Mouse (Mus musculus): ENCODE results near the gene Rapgef3.
A peak's percentile ranks its signal among the peaks of the same experiment; 100 is the strongest.

The Rapgef3 gene

DNA sequence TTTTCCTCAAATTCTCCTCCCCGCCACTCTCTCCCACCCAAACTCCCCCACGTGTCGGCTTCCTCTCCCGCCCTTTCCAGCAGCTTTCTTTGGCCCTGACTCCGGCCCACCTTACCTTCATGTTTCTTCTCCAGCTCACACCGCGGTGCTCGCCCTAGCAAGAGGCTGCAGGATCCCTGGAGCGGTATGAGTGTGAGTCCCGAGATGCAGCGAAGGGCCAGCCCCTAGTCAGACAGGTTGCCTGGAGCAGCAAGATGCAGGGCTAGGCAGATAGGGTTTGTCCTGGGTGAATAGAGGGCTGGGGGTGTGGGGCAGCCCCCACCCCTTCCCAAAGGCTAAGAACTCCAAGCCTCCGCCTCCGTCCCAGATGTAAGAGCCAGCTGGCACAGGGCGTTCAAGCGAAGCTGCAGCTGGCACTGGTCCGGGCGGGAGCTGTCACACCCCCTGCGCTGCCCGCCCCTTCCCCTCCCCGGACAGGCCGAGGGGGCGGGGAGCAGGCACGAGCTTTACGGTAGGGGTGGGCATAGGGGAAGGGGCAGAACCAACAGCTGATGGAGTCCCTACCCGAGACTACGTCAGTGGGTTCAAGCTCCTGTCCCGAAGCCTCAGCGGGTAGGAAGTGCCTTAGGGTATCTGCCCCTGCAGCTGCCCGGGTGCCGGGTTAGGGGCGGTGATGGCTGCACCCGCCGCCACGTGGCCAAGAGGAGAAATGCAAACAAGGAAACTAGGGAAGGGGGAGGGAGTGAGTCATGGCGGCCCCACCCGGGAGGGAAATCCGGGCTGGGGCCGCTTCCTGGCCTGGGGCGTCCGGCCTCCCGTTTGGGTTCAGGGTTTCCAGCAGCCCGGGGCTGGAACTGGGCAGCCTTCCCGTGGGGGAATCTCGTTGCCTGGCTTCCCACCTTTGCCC lies at the start of gene Rapgef3:
Gene Rapgef3 (minus strand): TSS at position 693 of the 907 bp plus-strand sequence.
- peak; percentile 87 for DNase-seq (ENCODE audit: low read depth, low spot score)

DNA sequence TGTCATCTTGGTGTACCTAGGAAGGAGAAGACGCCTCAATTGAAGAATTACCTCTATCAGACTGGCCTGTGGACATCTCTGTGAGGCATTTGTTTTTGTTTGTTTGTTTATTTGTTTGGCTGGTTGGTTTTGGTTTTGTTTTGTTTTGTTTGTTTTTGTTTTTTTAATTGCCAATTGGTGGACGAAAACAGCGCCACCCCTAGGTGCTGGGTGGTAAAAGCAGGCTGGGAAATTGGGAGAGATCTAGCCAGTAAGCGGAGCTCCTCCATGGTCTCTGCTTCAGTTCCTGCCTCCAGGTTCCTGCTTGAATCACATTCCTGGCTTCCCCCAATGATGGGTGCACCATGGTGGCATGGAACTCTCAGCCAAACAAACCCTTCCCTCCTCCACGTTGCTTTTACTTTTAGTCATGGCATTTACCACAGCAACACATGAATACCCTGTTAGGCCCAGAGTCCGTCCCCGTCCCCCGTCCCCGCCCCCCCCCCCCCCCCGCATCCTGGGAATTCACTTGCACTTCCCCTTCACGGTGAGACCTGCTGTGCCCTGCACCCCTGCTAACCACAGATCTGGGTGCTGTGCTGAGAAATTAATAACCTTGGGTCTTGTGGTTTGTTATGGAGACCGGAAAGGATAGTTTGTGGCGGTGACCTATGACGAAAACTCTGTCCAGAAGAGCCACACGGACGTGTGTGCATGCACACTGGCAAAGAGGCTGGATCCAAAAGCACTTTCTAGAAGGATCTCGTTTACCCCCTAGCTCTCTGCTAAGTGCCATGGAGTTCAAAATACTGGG lies 48.6 kb upstream of the Rapgef3 start:
- peak; percentile 32 for DNase-seq (ENCODE audit: low read depth, low spot score)

DNA sequence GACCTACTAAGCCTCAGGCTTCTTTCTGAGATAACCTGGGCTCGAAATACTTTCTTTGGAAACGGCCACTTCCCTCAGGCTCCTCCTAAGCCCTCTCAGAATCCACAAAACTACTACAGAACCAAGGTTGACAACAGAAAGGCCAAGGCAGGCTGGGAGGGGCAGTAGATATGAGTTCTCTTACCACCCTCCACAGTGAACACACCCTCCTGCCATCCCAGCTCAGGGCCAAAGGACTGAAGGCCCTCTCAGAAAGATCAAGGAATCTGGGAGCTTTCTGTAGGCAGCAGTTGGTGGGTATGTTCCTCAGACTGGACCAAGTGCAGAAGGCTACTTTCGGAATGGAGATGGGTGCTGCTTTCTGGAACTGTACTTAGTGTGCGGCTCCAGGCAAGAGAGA lies 47.5 kb upstream of the Rapgef3 start:
- DNase-seq (ENCODE audit: low read depth, low spot score), result no peak

DNA sequence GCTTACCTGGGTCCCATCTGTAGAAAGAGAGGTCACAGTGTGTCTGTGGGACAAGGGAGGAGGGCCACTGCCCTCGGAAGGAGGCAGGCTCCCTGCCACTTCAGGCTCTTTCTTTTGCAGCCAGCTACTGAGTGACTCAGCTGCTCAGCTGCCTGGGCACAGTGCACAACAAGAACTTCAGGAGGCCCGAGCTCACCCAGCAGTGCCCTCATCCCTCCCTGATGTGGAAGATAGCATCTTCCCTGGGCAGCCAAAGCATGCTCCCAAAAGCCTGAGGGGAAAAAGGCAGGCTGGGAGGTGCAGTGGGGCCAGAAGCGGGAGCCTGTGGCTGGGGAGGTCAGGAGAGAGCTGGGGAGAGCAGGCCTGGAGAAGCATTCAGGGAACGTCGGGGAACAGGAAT lies 46.9 kb upstream of the Rapgef3 start:
- no peak for DNase-seq (ENCODE audit: low read depth, low spot score)

DNA sequence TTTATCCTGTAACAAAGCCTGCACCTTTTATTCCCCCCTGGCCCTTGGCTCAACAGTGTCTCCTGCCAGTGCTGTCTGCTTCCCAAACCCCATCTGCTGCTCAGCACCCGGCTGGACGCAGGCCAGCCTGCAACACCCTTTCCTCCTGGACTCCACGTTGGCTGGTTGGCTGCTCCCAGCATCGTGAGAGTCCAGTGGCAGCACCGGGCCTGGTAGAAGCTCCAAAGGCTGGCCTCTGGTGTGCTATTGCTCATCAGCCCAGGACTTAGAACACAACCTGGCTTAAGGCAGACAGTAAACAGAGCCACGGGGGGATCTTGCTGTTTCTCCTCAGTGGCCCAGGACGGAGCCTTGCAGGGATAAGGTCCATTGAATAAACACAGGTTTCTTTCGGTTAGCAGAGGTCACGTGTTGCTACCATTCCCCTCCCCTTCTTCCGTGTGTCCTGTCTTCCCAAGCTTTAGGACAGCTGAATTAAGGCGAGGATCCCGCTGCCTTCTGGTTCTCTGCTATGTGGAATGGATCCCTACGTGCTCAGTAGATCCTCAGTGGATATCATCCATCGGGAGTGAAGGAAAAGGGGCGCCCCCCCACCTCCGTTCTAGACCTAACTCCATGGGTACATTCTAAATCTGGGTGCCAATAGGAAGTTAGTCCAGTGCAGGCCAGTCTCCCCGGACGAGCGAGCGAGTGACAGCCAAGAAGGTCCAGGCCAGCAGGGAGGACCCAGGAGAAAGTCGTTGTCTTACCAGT lies 45.9 kb upstream of the Rapgef3 start:
- DNase-seq (ENCODE audit: low read depth, low spot score), result no peak

DNA sequence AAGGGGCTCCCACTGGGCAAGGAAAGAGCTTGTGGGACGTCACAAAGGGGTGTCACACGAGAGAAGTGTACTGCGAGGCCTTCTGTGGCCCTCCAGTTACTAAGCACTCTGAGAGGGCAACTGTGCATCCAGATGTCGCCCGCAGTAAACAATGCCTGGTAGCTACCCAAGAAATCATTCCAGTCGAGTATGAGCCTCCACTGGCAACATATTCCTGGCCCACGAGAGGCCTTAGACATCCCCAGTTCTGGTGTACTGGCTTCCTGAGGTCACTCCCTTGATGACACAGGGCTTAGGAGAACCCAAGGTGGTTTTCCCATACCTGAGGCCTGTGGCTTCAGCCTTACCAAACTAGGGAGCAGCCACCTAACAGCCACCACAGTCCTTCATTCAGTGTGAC lies 45.1 kb upstream of the Rapgef3 start:
- no peak for DNase-seq (ENCODE audit: low read depth, low spot score)

DNA sequence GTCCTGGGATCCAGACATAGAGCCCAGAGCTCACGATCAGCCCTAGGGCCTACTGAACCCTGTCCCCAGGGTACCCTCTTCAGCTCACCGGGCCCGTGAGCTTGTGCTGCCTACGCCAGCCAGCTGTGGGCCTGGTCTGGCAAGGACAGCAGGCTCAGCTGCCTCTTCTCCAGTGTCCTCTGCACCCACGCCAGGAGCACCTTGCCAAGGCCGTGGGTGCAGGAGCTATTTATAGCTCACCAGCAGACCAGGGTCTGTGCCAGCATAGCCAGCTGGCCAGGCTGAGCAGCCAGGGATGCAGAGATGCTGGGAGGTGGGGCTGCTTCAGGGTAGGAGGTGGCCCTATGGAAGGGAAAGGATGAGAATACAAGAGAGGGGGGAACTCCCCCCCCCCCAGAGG lies 44.4 kb upstream of the Rapgef3 start:
- DNase-seq (ENCODE audit: low read depth, low spot score), result no peak

DNA sequence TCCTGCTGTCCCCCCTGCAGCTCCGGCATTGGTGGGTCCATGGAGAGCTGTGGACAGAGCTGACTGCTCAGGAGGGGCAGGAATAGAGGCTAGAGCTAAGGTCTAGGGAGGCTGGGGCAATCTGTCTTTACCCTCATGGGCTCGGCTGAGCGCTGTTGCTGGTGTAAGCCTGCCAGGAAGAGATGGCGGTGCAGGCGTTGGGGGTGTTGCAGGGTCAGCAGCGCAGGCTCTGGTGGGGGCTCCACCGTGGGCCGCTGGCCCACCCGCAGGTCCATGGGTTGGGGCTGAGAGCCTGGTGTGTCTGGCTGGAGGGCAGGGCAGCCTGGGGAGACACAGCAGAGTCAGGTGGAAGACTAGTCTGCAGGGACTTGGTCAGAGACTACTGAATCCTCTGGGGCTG lies 43.5 kb upstream of the Rapgef3 start:
- DNase-seq (ENCODE audit: low read depth, low spot score), result no peak

DNA sequence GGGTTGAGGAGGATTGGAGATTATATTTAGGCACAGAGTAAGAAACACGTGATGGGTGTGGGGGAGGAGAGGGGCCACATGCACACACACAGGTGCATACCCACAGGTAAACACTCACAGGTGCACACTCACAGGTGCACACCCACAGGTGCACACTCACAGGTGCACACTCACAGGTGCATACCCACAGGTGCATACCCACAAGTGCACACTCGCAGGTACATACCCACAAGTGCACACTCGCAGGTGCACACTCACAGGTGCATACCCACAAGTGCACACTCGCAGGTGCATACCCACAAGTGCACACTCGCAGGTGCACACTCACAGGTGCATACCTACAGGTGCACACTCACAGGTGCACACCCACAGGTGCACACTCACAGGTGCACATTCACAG lies 42.6 kb upstream of the Rapgef3 start:
- no peak for DNase-seq (ENCODE audit: low read depth, low spot score)

DNA sequence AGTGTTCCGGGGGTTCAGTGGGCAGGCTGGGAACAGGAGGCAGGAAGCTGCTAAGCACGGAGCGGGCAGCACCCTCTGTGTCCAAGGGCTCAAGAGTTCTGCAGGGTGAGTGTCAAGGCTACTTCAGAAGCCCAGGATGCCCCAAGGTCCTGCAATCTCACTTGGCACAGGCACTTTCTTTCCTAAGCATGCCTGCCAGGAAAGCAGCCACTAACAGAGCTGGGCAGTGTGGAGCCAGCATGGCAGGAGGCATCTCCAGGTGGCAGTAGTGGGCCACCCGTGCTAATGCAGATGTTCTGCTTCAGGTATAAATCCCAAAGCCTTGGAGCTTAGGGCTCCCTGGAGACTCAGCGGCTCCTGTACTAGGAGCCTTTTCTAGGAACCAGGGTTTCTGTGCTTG lies 42.2 kb upstream of the Rapgef3 start:
- DNase-seq (ENCODE audit: low read depth, low spot score), result no peak

DNA sequence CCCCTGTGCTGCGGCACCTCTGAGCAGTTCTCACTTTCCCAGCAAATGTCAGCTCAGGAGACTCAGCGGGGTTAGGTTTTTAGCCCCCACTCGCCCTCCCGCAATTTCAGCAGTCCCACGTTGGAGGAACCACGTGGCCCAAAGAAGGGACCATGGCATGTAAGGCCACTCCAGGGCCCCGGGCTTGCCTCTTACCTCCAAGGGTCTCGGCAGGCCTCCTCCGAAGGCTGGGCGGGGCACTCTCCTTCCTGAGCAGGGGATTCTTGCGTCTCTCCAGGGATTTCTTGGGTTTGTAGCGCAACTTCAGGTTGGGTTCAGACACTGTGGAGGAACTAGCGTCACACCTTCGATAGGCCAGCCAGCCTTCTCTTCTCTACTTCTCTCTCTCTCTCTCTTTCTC lies 41.4 kb upstream of the Rapgef3 start:
- no peak for DNase-seq (ENCODE audit: low read depth, low spot score)

DNA sequence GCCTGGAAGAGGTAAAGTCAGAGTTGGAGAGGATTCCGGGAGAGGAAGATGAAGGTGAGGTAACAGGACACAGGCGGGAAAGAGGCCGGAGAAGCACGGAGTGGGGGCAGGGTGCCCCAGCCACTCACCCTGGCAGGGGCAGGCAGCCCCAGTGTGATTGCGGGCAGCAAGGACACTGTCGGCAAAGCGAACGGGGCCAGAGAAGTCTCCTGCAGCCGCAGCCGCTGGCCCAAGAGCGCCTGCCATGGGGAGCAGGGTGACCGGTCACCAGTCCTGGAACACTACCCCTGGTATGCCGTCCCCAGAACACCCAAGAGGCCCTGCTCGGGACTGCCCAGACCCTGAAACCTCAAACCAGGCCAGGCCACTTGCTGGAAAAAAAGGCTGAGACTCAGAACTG lies 40.8 kb upstream of the Rapgef3 start:
- DNase-seq (ENCODE audit: low read depth, low spot score), result no peak

DNA sequence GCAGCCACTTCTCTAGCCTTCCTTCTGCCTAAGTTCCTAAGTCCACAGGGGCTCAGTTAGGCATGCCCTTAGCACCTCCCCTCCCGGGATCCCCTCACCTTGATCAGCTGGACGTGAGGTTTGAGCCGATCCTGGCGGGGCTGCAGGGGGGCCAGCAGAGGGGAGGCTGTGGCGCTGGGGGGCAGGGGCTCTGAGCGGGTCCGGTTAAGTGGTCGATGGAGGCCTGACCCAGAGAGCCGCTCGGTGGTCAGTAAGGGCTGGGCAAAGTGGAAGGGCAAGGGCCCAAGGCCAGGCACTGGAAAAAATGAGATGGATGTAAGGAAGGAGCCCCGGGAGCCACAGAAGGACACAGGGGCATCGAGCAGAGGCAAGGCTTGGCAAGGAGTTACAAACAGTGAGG lies 40.1 kb upstream of the Rapgef3 start:
- DNase-seq (ENCODE audit: low read depth, low spot score), result no peak

DNA sequence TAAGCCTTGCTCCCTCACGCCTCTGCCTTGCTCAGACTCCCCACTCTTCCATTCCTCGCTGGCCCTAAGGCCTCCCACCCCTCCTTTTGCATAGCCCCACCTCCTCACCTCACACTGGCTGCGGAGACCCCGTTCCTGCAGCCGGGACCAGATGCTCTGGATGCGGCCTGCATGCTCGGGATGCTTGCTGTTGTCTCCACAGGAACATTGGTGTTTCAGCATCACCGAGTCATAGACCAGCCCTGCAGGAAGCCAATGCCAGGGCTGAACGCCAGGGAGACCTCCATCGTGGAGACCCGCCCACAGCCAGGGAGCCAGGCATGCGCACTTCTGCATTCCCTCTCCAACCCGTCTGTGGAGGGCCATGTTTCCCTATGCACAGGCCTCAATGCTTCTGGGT lies 34.8 kb upstream of the Rapgef3 start:
- DNase-seq (ENCODE audit: low read depth, low spot score), result peak; percentile 86

DNA sequence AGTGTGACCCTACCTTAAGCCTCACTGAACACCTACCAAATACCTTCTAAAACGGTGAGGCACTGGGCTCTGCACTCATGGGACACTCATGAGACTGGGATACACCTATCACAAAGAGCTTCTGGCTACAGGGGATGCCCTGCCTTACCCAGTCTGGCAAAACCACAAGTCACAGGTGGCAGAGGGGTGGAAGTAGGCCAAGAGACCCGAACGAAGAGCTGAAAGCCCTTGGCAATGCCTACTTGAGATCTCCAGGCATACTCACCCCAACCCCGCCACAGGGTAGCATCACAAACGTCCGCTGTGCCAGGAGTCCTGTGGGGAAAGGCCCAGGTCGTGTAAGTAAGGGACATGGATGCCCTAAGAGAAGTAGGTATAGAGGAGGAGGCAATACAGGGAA lies 34.0 kb upstream of the Rapgef3 start:
- DNase-seq (ENCODE audit: low read depth, low spot score), result no peak

DNA sequence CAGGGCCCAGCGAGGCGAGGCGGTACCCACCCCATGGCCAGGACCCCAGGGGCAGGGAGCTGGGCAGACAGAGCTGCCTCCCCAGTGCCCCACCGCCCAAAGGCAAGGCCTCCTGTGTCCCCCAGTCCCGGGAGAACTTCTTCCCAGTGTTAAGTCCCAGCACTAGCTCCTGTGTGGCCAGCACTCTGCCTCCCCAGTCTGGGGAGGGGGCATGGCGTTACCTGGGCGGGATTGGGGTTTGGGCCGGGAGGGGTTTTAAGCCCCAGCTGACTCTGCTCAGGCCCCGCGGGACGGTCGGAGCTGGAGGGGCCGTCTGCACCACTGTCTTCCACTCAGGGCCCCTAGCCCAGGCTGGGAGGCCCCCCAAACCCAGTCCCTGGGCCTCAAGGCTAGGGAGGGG lies 33.1 kb upstream of the Rapgef3 start:
- no peak for DNase-seq (ENCODE audit: low read depth, low spot score)

DNA sequence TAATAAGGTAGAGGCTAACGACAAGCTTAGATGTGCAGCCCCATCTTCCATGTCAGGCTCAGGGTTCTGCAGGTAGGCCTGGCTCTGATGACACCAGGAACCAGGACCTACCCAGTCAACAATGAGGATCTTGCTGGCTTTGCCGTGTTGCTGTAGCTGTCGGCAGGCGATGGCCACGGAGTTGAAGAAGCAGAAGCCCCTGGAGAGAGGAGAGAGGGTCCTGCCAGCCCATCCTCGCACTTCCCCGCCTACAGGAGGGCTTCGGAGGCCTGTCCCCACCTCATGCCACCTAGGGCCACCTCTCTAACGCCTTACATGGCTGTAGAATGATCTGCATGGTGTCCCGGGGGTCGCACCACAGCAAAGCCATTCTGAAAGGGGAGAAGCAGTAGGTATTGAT lies 31.7 kb upstream of the Rapgef3 start:
- DNase-seq (ENCODE audit: low read depth, low spot score), result no peak

DNA sequence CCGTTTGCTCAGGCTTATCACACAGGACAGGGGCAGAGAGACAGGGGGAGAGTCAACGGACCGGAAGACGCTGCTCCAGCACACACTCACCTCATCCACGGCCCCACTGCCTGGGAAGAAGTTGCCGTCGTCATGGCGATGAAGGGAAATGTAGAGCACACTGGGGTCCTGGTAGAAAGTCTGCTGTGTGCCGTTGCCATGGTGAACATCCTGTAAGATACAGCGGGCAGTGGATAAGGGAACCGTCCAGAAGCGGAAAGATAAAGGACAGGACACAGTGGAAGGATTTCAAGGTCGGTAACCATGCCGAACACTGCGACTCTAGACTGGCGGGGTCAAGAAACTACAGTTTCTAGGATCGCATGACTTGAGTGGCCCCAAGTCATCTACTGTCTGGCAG lies 30.4 kb upstream of the Rapgef3 start:
- peak; percentile 81 for DNase-seq (ENCODE audit: low read depth, low spot score)

DNA sequence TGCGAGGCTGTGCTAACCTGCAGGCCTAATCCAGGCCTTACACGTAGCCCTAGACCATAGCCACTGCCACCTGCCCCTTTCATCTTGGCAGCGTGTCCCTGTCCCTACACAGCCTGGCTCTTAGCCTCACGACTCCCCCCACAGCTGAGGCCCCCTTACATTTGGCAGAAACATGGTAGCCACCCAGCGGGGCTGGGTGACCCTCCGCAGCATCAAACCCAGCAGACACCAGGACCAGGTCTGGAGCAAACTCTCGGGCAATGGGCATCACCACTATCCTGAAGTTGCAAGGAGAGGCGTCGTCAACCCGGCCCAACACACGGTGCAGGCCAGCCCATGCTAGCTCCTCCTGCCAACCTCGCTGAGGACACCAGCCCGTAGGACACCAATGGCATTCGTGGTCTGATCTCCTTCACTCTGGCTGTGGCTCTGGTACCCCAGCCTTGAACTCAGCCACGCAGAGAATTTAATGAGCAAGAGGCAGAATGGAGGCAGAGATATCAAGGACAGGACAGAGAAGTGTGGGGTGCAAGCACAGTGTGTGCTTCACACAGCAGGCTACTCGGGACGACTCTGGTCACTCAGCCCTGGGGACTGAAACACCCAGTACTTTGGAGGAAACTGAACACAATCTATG lies 29.0 kb upstream of the Rapgef3 start:
- no peak for DNase-seq (ENCODE audit: low read depth, low spot score)

DNA sequence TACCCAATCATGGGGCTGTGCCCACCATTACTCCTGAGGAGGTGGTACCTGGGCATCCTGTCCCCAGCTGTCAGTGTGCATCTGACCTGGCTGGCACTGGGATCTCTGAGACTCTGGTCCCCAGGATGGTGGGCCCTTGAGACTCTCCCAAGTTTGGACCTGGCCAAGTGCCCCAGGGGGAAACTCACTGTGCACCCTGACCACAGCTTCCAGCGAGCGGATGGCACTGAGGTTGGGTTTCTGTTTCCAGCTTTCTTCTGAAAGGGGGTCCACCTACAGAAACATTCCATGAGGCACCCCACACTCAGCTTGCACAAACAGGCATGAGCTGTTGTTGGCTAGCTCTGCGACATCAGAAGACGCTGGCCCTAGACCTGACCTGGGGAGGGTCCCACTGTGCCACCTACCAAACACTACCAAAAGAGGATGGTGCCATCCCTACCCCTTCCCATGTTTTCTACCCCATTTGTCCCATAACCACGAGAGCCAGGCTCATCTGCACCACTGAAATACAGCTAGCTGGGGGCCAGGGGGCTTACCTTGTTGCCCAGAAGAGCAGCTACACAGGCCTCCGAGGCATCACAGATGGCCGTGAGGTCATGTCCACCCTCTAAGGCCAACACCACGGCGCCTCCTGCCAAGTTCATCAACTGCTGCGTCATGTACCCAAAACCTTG lies 27.9 kb upstream of the Rapgef3 start:
- DNase-seq (ENCODE audit: low read depth, low spot score), result no peak

DNA sequence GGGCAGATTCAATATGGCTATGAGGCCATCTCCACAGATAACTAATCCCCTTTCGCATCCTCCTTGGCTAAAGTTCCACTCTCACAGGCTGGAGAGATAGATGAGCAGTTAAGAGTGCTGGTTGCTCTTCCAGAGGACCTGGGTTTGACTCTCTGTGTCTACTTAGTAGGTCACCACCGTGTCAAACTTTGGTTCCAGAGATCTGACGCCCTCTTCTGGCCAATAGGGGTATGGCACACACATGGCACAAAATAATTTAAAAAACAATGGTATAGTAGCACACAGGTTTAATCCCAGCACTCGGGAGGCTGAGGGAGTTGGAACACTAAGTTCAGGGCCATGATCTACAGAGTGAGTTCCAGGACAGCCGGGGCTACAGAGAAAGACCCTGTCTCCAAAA lies 26.5 kb upstream of the Rapgef3 start:
- DNase-seq (ENCODE audit: low read depth, low spot score), result peak; percentile 60
